Mouse (Mus musculus) ES-CJ7 (cell line): ENCODE results near the gene Lrfn2.

Source experiments
- DNase-seq: peaks from one replicate; pipeline ENCODE4 v3.0.0; 2011; ENCODE audit warnings: low read depth, low spot score

The Lrfn2 gene

GRCm38 (mm10) chr17:49033686-49034250 is 101.6 kb downstream of the Lrfn2 start:
- peak; percentile 92 for DNase-seq

DNA sequence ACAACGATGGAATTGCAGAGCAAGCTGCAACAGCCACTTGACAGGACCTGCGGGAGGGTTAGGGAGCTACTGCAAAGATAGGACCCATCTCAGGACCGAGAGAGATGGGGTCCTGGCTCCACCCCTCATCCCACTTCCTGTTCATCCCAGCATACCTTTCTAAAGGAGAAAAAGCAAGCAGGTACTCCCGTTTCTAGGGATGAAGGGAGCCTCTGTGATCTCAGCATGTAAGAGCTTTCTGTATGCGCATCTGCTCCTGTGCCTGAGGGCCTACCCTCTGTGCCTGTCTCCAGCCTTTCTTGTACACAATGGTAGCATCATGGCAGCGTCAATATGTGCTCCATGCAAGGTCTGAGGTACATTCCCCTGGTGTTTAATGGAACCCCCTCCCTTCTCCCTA is 102.9 kb downstream of the Lrfn2 start:
- DNase-seq, result peak; percentile 75

DNA sequence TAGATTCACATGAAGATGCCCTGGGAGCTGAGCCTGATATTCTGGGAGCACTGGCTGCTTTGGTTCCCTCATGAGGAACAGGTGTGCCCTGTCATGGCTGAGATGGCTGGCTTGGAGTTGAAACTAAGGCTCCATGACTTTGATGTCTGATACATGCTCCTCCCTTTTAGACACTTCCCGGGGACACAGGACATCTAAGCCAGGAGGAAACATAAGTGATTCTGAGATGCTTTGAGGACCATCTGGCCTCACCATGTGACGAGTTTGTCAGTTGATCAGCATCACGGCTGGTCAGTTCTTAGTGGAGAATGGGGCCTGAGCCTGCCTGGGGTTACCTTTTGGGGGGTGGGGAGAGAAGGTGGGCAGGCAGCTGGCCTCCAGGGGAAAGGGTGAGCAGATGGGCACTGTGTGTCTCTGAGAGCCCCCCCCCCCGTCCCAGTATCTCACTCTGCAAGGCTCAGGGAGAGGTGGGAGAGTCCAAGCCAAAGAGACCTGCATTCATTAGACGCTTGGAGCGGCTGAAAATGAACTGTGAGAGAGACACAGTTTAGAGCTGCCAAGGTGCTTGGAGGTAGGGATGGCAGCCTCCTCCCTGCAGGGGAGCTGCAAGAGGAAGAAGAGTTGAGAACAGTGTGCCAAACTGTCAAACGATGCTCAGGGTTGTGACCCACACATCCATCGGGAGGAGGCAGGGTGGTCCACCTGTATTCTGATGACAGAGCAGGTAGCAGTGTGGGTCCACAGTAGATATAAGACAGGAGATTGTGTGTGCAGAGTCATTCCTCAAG is 105.2 kb downstream of the Lrfn2 start:
- no peak for DNase-seq

DNA sequence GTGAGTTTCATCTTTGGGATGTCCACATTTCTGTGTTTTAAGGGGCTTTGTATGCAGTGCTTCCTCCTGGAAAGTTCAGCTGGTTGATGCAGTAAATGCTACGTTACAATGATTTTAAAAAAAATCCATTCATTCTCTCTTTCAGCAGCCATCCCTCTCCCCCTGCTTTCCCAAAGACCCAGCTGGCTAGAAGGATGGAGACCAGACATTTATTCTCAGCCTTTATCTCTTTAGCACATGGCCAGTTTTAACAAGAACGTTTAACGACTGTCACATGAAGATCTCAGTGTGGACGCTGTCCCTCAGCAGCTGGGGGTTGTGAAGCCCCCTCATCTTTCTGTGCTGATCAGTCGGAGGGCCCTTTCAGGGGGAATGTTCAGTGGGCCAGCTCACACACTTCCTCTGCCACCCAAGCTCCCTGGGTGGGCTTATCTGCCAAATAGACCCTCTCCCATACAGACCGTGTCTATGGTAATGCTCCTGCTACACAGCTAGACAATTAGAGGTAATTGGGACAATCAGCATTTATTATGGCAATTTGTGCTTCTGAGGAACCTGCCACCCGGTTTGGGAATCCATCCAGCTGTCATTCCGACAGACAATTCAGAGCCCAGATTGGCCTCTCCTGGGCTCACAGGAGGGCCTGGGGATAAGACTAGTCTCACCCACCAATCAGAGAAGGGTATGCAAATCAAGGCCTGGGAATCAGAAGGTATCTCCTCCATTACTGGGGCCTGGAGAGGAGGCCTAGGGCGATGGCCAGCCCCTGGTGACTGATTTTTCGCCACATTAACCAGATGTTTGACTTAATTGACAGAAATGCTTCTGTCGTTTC is 111.8 kb downstream of the Lrfn2 start:
- DNase-seq, result peak; percentile 52

DNA sequence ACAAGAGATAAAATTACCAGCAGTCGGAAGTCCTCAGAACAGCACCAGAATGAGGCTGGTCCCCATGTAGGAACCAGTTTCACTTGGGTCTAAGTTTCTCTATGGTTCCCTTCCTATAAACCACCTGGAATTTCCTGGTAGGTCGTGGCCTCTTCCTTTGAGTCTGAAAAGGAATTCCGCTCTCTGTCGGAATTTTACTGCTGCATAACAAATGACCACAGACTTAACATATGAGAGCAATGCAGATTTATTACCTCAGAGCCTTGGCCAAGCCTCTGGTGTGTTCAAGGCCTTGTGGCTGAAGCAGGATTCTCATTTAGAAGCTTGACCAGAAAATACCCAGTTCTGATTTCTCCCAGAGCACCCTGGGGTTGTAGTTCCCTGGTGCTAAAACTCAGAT is 115.7 kb downstream of the Lrfn2 start:
- DNase-seq, result peak; percentile 93

DNA sequence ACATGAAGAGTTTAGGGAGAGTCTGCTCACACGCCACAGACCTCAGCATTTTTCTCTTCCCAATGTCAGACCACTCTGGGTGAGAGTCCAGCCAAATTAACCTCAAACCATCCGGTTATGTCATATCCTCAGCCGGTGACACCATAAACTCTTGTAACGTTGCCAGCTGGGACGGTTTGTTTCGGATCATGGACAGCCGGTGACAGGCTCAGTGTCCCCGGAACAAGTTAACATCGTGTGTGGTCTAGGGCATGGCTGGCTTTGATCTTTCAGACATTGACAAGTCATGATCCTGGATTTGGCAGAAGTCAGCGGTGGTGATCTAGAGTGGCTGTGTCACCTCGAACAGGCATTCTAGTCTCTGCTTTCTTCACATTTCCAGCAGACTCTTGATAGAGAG is 119.1 kb downstream of the Lrfn2 start:
- DNase-seq, result no peak

DNA sequence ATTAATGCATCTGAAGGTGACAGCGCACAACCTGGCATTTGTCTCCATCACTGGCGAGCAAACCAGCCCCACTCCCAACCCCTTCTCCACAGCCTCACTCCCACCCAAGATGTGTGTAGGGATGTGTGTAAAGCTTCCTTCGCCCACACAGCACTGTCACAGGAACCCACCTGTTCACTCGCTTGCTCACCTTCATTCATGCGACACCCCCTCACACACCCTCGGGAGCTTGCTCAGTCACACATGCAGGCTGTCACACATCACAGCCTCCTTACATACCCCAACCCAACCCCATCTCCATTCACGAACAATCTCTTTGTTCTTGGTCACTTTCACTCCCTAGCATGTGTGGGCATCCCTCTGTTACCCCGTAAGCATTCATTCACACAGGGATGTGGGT is 129.0 kb downstream of the Lrfn2 start:
- no peak for DNase-seq

GRCm38 (mm10) chr17:49063789-49064188 is 131.6 kb downstream of the Lrfn2 start:
- DNase-seq, result peak; percentile 40

- no peak for DNase-seq
These were observed 132.3 kb downstream of the Lrfn2 start for GRCm38 (mm10) chr17:49064526-49064925.

- DNase-seq, result no peak
These were observed 132.9 kb downstream of the Lrfn2 start for GRCm38 (mm10) chr17:49065050-49065449.

DNA sequence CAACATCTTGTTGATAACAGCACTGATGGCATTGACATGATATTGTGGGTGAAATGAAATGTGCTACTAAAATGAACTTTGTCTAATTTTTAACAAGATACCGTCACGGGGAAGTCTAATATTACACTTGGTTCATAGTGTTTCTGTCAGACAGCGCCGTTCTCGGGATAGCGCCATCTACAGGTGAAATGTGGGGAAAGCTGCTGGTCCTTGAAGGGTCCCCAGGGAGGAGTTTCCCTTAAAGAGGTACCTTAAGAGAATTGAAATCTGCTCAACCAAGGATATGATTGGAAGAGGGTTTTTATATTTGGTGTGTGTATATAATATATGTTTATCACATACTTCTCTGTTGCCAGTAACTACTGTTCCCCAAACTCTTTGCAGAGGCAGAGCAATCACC is 134.6 kb downstream of the Lrfn2 start:
- DNase-seq, result peak; percentile 20

GRCm38 (mm10) chr17:49078168-49078567 is 146.0 kb downstream of the Lrfn2 start:
- no peak for DNase-seq

DNA sequence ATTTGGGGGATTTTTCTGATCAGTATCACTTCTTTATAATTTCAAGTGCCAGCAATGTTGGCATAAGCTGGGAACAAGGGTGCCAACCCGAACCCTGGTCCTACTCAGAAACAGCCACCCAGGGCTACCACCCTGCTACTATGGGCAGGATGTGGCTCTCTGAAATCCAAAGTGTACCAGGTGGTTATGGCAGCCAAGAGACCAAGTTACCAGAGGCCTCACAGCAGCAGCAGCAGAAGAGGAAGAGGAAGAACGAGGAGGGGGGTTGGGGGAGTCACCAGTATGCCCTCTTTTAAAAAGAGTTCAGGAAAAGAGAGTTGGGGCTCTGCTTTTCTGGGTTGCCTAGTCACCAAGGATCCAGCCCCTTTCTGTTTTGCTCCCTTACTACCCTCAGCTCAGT is 147.5 kb downstream of the Lrfn2 start:
- no peak for DNase-seq

DNA sequence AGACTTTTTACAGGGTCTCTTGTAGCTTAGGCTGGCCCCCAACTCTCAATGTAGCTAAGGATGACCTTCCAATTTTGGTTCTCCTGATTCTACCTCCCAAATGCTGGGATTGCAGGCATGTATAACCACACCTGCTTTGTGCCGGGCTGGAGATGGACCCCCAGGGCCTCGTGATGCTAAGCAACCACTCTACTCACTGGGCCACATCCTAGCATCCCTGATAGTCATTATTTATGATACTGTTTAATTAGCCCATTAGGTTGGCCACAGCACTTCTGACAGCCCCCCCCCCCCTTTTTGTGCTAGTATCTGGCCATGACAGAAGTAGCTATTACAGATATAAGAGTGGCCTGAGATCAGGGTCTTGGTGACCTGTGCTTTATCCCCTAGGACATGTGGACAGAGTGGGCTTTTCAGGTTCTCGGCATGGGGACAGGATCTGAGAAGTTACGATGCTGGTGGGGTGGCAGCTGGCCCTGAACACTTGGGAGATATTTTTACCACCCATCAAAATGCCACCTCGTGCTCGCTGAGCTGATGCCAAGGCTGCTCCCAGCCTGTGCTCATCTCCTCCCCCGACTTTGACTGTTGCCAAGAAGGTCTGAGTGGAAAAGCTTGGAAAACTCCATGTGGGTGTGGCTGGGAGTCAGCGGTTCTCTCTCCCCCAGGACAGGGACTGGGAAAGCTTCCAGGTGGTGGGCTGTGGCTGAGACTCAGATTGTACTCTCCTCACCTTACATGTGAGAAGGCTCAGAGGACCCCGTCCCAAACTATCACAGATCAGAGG is 151.6 kb downstream of the Lrfn2 start:
- no peak for DNase-seq

- DNase-seq, result no peak
These were observed 152.9 kb downstream of the Lrfn2 start for GRCm38 (mm10) chr17:49085111-49085510.

- no peak for DNase-seq
These were observed 164.8 kb downstream of the Lrfn2 start for GRCm38 (mm10) chr17:49096781-49097544.

DNA sequence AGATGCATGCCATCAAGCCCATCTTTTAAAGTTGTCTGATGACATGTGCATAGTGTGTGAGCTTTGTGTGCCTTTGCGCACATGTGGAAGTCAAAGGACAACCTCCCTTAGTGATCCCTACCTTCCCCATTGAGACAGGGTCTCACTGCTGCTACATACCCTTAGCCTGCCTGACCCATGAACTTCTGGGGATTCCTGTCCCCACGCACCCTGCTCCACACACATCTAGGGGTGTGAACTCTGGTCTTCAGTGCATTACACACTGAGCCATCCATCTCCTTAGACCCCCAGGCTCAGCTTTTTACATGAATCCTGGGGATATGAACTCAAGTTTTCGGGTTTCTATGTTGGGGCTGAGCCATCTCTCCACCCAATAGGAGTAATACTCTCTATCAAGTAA is 179.2 kb downstream of the Lrfn2 start:
- no peak for DNase-seq

DNA sequence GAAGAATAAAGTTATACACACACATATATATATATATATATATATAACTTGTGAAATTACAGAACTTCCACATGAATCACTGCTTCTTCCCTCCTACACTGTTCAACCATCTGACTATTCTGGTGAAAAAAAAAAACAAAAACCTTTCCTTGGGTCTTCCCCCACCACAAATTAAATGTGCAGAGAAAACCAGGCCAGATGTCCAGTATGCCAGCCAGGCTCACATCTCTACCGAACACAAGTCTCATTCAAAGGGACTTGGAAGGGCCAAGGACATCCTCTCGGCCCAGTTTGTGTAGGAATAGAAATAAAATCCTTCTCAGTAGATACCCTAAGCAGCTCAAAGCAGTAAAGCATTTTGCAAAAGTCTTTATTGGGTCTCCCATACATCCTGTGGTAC is 179.7 kb downstream of the Lrfn2 start:
- DNase-seq, result no peak

DNA sequence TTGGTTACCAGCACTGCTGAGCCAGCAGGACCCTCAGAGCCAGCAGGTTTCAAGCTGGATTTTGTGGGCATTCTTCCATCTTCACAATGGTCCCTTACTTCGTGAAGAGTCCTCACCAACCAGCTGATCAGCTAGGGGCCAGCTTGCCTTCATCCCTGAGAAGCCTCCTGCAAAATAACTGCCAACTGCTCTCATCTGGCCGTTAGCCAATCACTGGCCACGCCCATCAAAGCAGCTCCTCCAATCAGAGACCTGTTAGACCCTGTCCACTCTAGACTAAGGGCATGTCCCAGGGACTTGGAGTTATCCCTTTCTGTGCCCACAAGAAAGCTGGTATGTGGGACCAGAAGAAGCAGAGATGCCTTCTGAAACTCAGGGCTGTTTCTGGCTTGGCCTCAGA is 181.2 kb downstream of the Lrfn2 start:
- DNase-seq, result no peak

DNA sequence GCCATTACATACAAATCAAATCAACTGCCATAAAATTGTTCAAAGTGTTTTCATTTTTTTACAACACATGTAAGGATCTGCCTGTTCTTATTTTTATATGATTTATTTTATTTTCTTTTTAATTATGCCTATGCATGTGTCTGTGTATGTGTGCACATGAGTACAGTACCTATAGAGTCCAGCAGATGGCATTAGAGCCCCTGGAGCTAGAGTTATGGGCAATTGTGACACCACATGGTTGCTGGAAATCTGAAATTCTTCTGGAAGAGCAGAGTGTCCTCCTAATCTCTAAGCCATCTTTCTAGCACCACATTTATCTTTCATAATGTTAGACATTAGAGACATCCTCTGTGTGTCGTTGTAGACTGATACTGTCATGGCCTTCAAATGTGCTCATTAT is 192.0 kb downstream of the Lrfn2 start:
- peak; percentile 17 for DNase-seq

GRCm38 (mm10) chr17:49124642-49125041 is 192.5 kb downstream of the Lrfn2 start:
- DNase-seq, result no peak
